ENCODE assay signal across 14 mouse cellular contexts in genomic region chr6:134141616-134142165, GRCm38 (mm10).
A peak's percentile ranks its signal among the peaks of the same experiment; 100 is the strongest.
DNase-seq lines count a peak whose midpoint lies in the region; ATAC-seq and TF ChIP-seq lines count a peak whose summit lies in the region.
"Had no signal": no experiment of that assay in that cellular context is flagged by ENCODE, and none has a peak within 500 bp of the region (broad histone marks: within the 10 kb centered on the region; RNA-seq: fewer than 3 reads in every experiment).

No protein-coding gene starts in this region.

- no peak overlapping the region for H3K9ac ChIP-seq in hindbrain, embryonic 14.5 days
- H3K9ac ChIP-seq in CH12.LX (ENCODE audit: insufficient read depth, low read depth), result no peak overlapping the region
- H3K9ac ChIP-seq in midbrain, embryonic 16.5 days (ENCODE audit: low read depth, low read length), result no peak overlapping the region

- in situ Hi-C loops in CH12.LX (cut with MboI; ENCODE audit: low pct_ligation_motif_present, low pct_unique_long_range_greater_than_20kb, low sequenced_read_pairs), result no loop called here

- no peak; the same call in 1 of the 2 replicates for TF ChIP-seq RAD21 in CH12.LX (IDR thresholded peaks at IDR 0.05; ENCODE audit: low read depth, low read length)

- 70% methylated on average over 1 of the region's 1 CpGs for WGBS in hindbrain, embryonic 14.5 days
- WGBS in hindbrain, embryonic 10.5 days, result 69% methylated on average over 1 of the region's 1 CpGs
- WGBS in midbrain, embryonic 16.5 days, result 46% methylated on average over 1 of the region's 1 CpGs

- no peak for DNase-seq in hindbrain, embryonic 14.5 days (ENCODE audit: low spot score)
- no peak for DNase-seq in hindbrain, embryonic 10.5 days (ENCODE audit: low spot score)
- no peak for DNase-seq in CH12.LX (ENCODE audit: extremely low read depth)
- no peak for DNase-seq in thymus, postnatal 10 days (ENCODE audit: low spot score in 2 of 2)
- no peak for DNase-seq in adrenal gland, postnatal 14 days
- DNase-seq: cerebellum, adult 18-20 months; embryo, embryonic 11 days; kidney, adult 18-20 months; kidney, postnatal 4 days; lung, adult 2 months had no signal

- peak; percentile 56; the same call in 1 of the 2 replicates for TF ChIP-seq EP300 in CH12.LX (IDR thresholded peaks at IDR 0.05; ENCODE audit: low read length)

- no peak overlapping the region for H3K27ac ChIP-seq in hindbrain, embryonic 14.5 days
- no peak overlapping the region for H3K27ac ChIP-seq in hindbrain, embryonic 10.5 days
- H3K27ac ChIP-seq in CH12.LX (ENCODE audit: insufficient read depth, low read depth), result peak overlapping the region; percentile 57
- H3K27ac ChIP-seq in midbrain, embryonic 16.5 days (ENCODE audit: low read length), result no peak overlapping the region

- no peaks in the 10 kb centered on the region for H3K9me3 ChIP-seq in hindbrain, embryonic 14.5 days (ENCODE audit: control insufficient read depth, low read length)
- no peaks in the 10 kb centered on the region for H3K9me3 ChIP-seq in hindbrain, embryonic 10.5 days
- H3K9me3 ChIP-seq in CH12.LX (replicated peaks; ENCODE audit: low read length), result no peaks in the 10 kb centered on the region
- H3K9me3 ChIP-seq in midbrain, embryonic 16.5 days (replicated peaks; ENCODE audit: control insufficient read depth, low read length, poor library complexity, severe bottlenecking), result no peaks in the 10 kb centered on the region

- H3K36me3 ChIP-seq in hindbrain, embryonic 14.5 days (replicated peaks; ENCODE audit: control insufficient read depth, insufficient read depth), result no peaks in the 10 kb centered on the region
- H3K36me3 ChIP-seq in hindbrain, embryonic 10.5 days, result peaks cover 23% of the 10 kb centered on the region; the same call in 1 of the 2 replicates
- peaks cover 4 to 66% of the 10 kb centered on the region in 2 experiments for H3K36me3 ChIP-seq in CH12.LX (replicated peaks in 1 of 2; ENCODE audit: control insufficient read depth in 1 of 2, insufficient read depth in 1 of 2, low read length in 1 of 2)
- no peaks in the 10 kb centered on the region for H3K36me3 ChIP-seq in midbrain, embryonic 16.5 days (ENCODE audit: control insufficient read depth, insufficient read depth, low read length)

- TF ChIP-seq POLR2A in CH12.LX (IDR thresholded peaks at IDR 0.05; ENCODE audit: low read depth, low read length), result no peak

- no peak overlapping the region for H3K4me2 ChIP-seq in hindbrain, embryonic 14.5 days (replicated peaks)
- peak overlapping the region; percentile 68; the same call in 1 of the 2 replicates for H3K4me2 ChIP-seq in CH12.LX (ENCODE audit: insufficient read depth, low read depth, poor library complexity, severe bottlenecking)
- H3K4me2 ChIP-seq in midbrain, embryonic 16.5 days (ENCODE audit: low read length), result no peak overlapping the region

- no peaks in the 10 kb centered on the region; the same call in 1 of the 2 replicates for H3K4me1 ChIP-seq in hindbrain, embryonic 14.5 days (replicated peaks; ENCODE audit: control insufficient read depth, insufficient read depth, low read length)
- H3K4me1 ChIP-seq in hindbrain, embryonic 10.5 days (replicated peaks), result peaks cover 15% of the 10 kb centered on the region; the same call in 1 of the 2 replicates
- peaks cover 25 to 90% of the 10 kb centered on the region in 2 experiments for H3K4me1 ChIP-seq in CH12.LX (ENCODE audit: control insufficient read depth in 1 of 2, insufficient read depth in 2 of 2)
- peaks cover 2% of the 10 kb centered on the region; the same call in 1 of the 2 replicates for H3K4me1 ChIP-seq in midbrain, embryonic 16.5 days (ENCODE audit: control insufficient read depth, insufficient read depth, low read length)

- no peak overlapping the region for H3K4me3 ChIP-seq in hindbrain, embryonic 14.5 days (replicated peaks; ENCODE audit: low read length)
- no peak overlapping the region for H3K4me3 ChIP-seq in hindbrain, embryonic 10.5 days
- H3K4me3 ChIP-seq in CH12.LX (replicated peaks in 1 of 3; ENCODE audit: low read depth in 2 of 3, low read length in 2 of 3, poor library complexity in 1 of 3), result no peak overlapping the region
- no peak overlapping the region for H3K4me3 ChIP-seq in midbrain, embryonic 16.5 days (ENCODE audit: low read depth, low read length)
- H3K4me3 ChIP-seq: erythroblast, embryonic 14.5 days had no signal

- H3K79me2 ChIP-seq in CH12.LX (replicated peaks; ENCODE audit: control insufficient read depth, extremely low read depth, insufficient read depth, poor library complexity, severe bottlenecking), result no peaks in the 10 kb centered on the region

- ATAC-seq in hindbrain, embryonic 14.5 days (ENCODE audit: low FRiP score), result 0 out of 2 replicates have a peak, but pooled peaks have one; percentile 44
- peak; percentile 42 for ATAC-seq in common myeloid progenitor, adult 5-6 weeks (replicated peaks; ENCODE audit: low read depth, poor library complexity, severe bottlenecking)
- 0 out of 2 replicates have a peak, but pooled peaks have one; percentile 15 for ATAC-seq in midbrain, embryonic 16.5 days
- ATAC-seq: CD4-positive, CD25-positive, alpha-beta regulatory T cell, adult 4 months had no signal

- dilution Hi-C loops in CH12.LX (cut with MboI; ENCODE audit: extremely low pct_ligation_motif_present, extremely low pct_unique_long_range_greater_than_20kb, low sequenced_read_pairs), result no loop called here

- no peak for TF ChIP-seq CTCF in CH12.LX (conservative IDR thresholded peaks at IDR 0.05 in 1 of 2, IDR thresholded peaks at IDR 0.05 in 1 of 2; ENCODE audit: low read depth in 2 of 2, low read length in 2 of 2)

- no peaks in the 10 kb centered on the region for H3K27me3 ChIP-seq in hindbrain, embryonic 14.5 days (ENCODE audit: control insufficient read depth, insufficient read depth, low read length)
- no peaks in the 10 kb centered on the region for H3K27me3 ChIP-seq in hindbrain, embryonic 10.5 days (ENCODE audit: insufficient read depth, poor library complexity, severe bottlenecking)
- H3K27me3 ChIP-seq in CH12.LX (replicated peaks), result no peaks in the 10 kb centered on the region
- H3K27me3 ChIP-seq in midbrain, embryonic 16.5 days (ENCODE audit: control insufficient read depth, insufficient read depth, low read depth, low read length), result no peaks in the 10 kb centered on the region

TF ChIP-seq in CH12.LX, 34 proteins besides CTCF, POLR2A, EP300 and RAD21:
- peak; percentile 64; the same call in 1 of the 2 replicates for TF ChIP-seq MEF2A (IDR thresholded peaks at IDR 0.05; ENCODE audit: borderline replicate concordance, low read depth, low read length)
- 0 out of 2 replicates have a peak, but pooled peaks have one; percentile 7 for TF ChIP-seq ELF1 (IDR thresholded peaks at IDR 0.05; ENCODE audit: low read depth, low read length)
- peak; percentile 61 for TF ChIP-seq ETS1 (conservative IDR thresholded peaks at IDR 0.05; ENCODE audit: low read depth, low read length)
- 0 out of 2 replicates have a peak, but pooled peaks have one; percentile 13 for TF ChIP-seq MYC (IDR thresholded peaks at IDR 0.05; ENCODE audit: low read depth, low read length)
- TF ChIP-seq BHLHE40 (IDR thresholded peaks at IDR 0.05; ENCODE audit: low read depth, low read length), result peak; percentile 90
- 0 out of 2 replicates have a peak, but pooled peaks have one; percentile 29 for TF ChIP-seq CHD1 (IDR thresholded peaks at IDR 0.05; ENCODE audit: low read depth, low read length)
- TF ChIP-seq TCF12 (IDR thresholded peaks at IDR 0.05; ENCODE audit: low read depth, low read length), result peak; percentile 52; the same call in 1 of the 2 replicates
- TF ChIP-seq ZC3H11A (IDR thresholded peaks at IDR 0.05; ENCODE audit: low read depth, low read length), result no peak
- no peak for TF ChIP-seq USF2 (conservative IDR thresholded peaks at IDR 0.05; ENCODE audit: low read depth, low read length)
- TF ChIP-seq IRF4 (IDR thresholded peaks at IDR 0.05; ENCODE audit: low read depth, low read length), result peak; percentile 57
